Mouse (Mus musculus) G1E-ER4 (cell line): ENCODE results near the gene Mybph. TPM values are rescaled to one million over a fixed set of nuclear protein-coding genes. Genes with fewer than 3 reads are reported as not detected.
A peak's percentile ranks its signal among the peaks of the same experiment; 100 is the strongest.

Experiments
- GATA1 ChIP-seq: IDR thresholded peaks from one replicate; pipeline ENCODE4 v1.8.0; 2012; ENCODE audit warnings: low read length, inconsistent platforms
- polyA plus RNA-seq: library from polyadenylated mRNA; stranded (reverse); fragments of >175 nt; gene quantifications from 2 replicates; pipeline ENCODE4 v1.2.3, GENCODE M21; 2012

The Mybph gene
- polyA plus RNA-seq, 1 experiment, result not detected

DNA sequence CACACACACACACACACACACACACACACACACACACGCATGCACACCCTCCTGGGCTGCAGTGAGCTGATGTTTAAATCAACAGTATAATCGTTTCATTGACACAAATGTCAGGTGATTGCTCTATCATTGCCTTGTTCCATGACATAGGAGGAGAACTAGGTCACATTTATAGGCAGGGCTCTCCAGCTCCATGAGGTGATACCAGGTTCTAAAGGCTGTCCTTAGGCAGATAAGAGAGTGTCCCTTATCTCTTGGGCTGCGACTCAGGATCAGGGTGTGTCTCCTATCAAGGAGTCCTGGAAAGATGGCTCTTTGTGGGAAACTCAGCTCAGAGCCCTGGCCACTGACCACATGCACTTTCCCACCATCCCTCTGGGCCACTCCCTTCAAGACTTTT, 24.7 kb upstream of the Mybph start:
- TF ChIP-seq GATA1, result no peak

DNA sequence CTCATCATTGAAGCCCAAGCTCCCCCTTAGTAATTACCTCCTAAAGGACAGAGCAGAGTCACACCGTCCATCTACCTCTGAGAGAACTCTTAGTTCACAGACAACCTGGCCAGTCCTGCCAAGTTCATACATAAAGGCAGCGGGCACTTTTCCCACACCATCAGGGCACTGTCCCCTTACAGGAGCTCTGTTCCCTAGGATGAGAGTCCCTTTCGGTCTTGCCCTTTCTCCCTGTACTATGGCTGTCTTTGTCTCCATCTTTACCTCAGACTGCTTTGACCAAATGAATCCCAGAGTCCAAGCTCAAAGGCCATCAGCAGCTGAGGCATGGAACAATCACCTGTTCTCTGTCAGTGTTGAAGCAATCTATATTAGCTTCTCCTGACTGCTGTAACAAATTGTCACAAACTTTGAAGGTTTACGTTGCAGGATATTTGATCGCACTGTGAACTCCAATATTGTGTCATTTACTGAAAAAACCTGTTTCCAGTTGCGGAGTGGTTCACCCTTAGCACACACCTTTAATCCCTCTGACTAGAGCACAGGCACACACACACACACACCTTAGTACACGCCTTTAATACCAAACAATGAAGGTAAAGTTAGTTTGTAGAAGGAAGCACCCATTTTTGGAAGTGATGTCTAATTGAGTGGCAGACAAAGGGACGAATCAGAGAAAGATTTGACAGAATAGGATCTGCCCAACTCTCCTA, 24.1 kb upstream of the Mybph start:
- TF ChIP-seq GATA1, result no peak

DNA sequence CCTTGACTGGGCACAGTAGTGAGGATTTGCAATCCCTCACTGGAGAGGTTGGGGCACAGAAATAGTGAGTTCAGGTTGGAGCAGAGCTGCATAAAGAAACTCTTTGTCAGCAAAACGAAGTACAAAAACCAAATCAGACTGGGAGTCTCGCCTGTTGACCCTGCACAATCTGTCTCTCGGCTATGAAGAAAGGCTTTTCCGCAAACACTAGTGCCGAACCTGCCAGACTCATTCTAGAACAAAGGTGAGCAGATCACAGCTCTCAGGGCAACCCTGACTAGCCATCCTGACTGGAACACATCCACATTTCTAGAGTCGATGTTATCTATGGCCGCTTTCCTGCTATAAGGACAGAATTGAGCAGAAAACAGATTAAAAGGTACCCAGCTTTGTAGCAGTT, 20.2 kb upstream of the Mybph start:
- no peak for TF ChIP-seq GATA1

DNA sequence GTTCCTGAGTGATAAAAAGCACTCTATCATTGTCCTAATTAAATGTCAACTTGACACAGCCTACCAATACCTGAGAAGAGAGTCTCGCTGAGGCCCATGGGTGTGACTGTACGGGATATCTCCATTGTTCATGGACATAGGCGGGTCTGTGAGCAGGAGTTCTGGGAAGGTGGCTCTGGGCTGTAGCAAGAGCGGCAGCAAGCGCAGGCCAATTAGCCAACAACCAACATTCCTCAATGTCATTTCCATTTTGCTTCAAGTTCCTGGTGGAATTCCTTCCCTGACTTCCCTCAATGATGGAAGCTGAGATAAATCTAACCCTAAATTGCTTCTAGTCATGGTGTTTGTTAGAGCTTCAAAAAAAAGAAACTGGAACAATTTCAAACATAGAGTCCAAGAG, 15.3 kb upstream of the Mybph start:
- no peak for TF ChIP-seq GATA1

DNA sequence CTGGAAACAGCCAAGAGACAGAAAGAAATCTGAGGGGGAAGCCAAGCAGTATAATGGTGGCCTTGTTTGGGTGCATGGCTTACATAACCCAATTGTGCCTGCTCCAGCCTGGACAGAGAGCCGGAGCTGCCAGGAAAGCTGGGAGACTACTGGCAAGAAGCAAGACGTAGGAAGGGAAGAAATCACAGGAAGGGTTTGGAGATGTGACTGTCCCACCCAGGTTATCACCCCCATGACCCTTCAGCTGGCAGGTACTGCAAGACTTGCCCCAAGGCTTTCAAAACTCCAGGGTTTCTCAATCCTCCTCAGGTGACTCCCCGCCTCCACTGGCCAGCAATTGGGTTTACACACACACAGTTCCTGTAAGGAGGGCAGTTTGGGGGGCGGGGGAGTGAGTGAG, 11.2 kb upstream of the Mybph start, which contains the start of gene Chil1:
TSS of gene Chil1 (plus strand) at position 152 of the 400 bp plus-strand sequence.
- TF ChIP-seq GATA1, result no peak

DNA sequence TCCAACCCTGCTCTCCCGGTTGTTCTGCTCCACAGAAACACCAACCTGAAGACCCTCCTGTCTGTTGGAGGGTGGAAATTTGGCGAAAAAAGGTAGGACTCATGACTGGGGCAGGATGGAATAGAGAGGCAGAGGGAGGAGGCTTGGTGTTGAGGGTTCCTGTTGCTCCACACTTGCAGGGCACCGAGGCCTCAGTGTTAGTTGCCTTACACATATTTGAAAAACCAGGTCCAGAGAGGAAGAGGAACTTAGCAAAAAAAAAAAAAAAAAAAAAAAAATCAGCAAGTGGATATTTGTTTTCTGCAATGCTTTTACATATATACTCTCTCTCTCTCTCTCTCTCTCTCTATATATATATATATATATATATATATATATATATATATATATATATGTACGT, 9.2 kb upstream of the Mybph start:
- no peak for TF ChIP-seq GATA1

DNA sequence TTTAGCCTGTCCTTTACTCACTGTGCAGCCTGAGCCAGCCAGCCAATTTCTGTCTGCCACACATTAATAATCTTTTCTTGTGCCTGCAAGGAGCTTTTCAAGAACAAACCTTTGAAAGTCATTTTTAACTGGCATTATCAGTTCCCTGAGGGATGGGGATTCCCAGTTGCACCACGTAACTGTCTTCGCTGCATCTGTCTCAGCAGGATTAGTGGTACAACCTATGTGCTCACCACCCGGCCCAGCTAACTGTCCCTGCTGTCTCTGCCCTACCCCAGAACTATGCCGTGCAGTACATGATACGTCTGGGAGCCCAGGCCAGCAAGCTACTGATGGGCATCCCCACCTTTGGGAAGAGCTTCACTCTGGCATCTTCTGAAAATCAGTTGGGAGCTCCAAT, 5.0 kb upstream of the Mybph start:
- TF ChIP-seq GATA1, result no peak

DNA sequence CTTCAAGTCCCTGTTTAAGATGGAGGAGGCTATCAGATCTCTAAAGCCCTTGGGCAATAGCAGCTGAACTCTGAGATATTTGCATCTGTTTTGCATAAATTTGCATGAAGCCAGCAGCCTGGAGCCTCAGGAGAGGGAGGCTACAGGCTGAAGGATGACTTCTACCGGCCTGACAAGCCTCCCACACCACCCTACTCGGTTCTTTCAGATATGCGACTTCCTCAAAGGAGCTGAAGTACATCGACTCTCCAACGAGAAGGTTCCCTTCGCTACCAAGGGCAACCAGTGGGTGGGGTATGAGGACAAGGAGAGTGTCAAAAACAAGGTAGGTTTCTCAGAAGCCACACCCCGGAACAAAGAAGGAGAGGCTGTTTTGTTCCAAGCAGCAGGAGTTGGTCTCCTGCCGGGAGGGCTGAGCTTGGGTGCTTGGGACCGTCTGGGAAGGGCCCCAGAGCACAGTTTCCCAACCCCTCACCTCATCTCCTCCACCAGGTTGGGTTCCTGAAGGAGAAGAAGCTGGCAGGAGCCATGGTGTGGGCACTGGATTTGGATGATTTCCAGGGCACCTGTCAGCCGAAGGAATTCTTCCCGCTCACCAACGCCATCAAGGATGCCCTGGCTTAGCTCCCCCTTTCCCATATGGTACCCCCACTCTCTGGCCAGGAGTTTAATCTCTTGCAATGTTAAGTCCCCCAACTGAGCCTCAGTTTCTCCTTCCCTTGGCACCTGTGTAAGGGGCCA, 4.1 kb upstream of the Mybph start:
- TF ChIP-seq GATA1, result no peak

DNA sequence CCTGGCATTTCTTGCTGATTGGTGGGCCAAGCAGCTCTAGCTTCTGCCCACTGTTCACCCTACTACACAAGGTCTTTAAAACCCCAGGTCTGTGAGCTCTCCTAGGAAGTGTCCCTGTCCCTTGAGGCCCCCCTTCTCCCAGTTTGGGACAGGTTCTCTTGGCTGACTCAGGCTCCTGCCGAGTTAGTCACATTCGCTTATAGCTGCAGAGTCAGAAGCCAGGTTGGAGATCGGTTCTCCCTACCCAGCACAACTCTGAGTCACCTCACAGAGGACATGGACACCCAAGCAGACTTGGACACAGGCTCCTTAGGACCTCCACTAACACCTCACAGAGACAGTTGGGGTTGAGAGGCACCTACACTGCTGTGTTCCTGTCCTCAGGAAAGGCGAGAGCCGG, 2.1 kb upstream of the Mybph start:
- no peak for TF ChIP-seq GATA1

DNA sequence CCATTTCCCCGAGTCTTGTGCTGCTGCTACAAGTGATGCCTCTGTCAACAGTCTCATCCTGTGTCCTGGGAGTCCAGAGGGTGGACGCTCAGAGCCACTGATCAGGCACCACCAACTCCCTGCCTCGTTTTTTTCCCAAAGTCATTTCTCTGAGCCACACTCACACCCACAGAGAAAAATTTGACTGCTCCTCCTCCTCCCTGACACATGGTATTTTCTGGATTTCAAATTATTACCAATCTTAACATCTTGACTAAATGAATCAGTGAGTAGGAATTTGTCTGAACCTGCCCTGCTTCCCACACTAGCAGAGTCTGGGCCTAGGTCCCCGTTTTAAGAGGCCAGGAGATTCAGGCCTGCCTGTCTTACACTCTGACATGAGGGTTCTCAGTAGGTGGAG, 1.2 kb upstream of the Mybph start:
- TF ChIP-seq GATA1, result no peak

DNA sequence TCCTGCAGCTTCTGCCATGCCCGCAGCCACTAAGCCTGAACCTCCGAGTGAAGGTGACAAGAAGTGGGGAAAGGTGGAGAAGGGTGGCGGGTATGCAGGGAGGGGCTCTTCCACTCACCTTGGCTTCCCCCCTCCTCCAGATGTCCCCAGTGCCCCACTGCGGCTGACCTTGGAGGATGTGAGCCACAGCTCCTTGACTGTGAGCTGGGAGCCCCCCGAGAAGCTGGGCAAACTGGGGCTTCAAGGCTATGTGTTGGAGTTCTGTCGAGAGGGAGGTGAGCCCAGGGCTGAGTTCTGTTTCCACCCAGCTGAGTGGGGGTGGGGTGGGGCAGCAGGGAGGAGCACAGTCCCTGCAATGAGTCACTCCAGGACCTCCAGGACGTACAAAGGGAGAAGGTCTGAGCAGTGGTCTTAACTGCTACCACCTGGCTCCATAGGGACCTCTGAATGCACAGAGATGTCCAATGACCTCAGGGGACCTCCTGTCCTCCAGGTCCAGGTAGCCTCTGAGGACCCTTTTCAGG, 488 bp downstream of the Mybph start:
- TF ChIP-seq GATA1, result no peak

DNA sequence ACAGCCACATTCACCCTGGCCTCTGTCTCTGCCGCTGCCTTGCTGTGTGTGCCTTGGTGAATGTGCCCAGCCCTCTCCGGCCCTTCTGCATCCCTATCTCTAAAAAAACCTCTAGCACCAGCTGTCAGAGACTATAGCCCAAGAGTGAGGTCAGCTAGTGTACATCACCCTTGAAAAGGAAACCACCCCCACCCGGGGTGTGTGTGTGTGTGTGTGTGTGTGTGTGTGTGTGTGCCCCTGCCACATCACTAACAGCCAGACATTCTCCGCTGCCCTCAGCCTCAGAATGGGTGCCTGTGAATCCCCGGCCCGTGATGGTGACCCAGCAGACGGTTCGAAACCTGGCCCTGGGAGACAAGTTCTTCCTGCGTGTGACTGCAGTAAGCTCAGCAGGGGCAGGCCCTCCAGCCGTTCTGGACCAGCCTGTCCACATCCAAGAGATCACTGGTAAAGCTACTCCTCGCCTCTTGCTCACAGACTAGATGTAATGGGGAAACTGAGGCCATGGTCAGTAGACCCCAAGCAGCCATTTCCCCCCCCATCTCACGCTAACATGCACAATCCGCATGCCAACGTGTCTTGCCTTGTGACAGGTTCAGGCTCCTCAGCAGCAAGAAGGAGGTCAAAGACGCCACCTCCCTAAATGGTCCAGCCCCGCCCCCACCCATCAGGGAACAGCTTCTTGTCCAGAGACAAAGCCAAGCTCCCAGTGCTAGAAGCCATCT, 1.2 kb downstream of the Mybph start:
- TF ChIP-seq GATA1, result no peak

DNA sequence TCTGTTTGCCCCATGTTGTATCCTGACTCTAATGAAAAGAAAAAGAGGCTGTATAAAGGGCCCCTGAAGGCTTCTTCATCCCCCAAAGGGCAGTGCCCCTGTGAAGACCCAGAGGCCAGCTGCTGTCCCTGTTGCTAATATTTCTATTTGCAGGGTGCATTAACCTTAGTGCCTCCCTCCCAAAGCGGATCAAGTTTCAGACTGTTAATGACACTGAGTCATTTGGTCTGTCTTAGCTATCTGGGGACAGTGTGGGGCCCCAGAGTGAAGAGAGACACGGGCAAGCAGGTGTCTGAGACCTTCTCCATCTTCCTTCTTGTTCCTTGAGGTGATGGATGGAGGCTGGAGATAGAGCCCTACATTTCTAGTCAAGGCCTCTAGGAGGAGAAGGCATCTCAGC, 1.9 kb downstream of the Mybph start:
- TF ChIP-seq GATA1, result no peak

DNA sequence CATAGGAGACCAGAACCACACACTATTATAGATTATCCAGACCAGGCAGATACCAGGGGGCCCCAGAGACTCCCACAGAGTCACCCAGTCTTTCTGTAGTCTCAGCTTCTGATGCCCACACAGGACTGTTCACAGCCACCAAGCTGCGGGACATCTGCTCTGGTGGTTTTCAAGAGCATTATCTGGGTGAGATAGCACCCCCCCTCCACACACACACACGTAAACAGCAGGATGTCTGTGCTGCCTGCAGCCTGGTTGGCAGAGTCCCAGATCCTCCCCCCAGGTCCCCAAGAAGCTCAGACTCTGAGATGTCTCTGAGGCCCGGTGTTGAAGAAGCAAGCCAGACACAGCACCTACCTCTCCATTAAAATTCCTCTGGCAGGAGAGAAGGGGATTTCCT, 2.3 kb downstream of the Mybph start:
- TF ChIP-seq GATA1, result peak; percentile 38

DNA sequence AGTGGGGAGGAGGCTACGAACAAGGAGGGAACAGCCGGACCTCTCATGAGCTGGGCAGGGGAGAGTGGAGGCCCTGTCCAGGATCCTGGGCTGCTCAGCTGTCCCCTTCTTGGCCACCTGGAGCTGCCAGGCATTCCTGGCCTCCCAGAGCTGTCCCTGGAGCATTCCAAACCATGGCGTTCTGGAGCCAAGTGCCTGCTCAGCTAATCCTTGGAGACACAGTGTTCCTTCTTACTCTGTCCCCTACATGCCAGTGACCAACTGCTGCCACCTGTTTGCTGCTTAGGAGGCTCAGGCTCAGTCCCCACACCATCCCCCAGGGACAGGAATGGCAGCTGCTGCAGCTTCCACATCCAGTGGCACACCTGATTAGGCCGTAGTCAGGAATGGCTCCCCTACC, 2.7 kb downstream of the Mybph start:
- TF ChIP-seq GATA1, result no peak

DNA sequence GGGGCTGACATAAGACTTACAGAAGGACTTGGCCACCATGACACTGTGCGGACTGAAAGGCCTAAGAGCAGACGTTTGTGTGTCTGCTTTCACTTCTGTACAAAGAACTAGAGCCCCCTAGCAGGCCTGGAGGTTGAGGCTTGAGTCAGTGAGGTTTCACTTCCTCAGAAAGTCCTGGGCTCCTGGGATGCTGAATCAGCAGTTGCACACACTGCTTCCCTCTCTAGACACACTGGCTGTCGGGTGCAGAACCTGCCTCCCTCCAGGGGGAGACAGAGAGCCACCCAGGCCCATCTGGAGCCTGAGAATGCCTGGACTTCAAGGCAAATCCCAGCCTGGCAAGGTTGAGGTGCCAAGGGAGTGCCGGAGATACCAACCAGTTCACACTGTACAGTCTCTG, 3.1 kb downstream of the Mybph start:
- TF ChIP-seq GATA1, result no peak
